Mouse (Mus musculus) liver, adult 2 months (tissue): Measurements from ENCODE around the gene Folr2. TPM values are rescaled to one million over a fixed set of nuclear protein-coding genes. Genes with fewer than 3 reads are reported as not detected.

Experiments
- DNase-seq: peaks from one replicate; pipeline ENCODE4 v3.0.0-alpha.2; 2011; ENCODE audit warnings: low read depth, low spot score; ENCODE audit errors: extremely low read depth
- H3K27ac ChIP-seq: fragments of 200-500 bp; replicated peaks from 2 replicates; pipeline ENCODE4 v1.5.1; 2012; ENCODE audit warnings: low read depth, mild to moderate bottlenecking, control low read depth, inconsistent platforms, low read length; ENCODE audit not compliant: insufficient read depth
- H3K27me3 ChIP-seq: fragments of 200-500 bp; 2 replicates; pipeline ENCODE4 v1.6.1; 2012; ENCODE audit warnings: mild to moderate bottlenecking, moderate library complexity, low read length, inconsistent platforms; ENCODE audit not compliant: control insufficient read depth, insufficient read depth
- H3K36me3 ChIP-seq: fragments of 200-500 bp; 2 replicates; pipeline ENCODE4 v1.6.1; 2012; ENCODE audit warnings: low read length, inconsistent platforms; ENCODE audit not compliant: control insufficient read depth, insufficient read depth
- H3K4me1 ChIP-seq: fragments of 200-500 bp; 2 replicates; pipeline ENCODE4 v1.6.1; 2011; ENCODE audit warnings: low read length; ENCODE audit not compliant: control insufficient read depth, insufficient read depth
- H3K4me3 ChIP-seq: fragments of 200-500 bp; 2 replicates; pipeline ENCODE4 v1.5.1; 2011; ENCODE audit warnings: low read depth, mild to moderate bottlenecking, control low read depth, low read length, moderate library complexity; ENCODE audit not compliant: insufficient read depth
- H3K79me2 ChIP-seq: fragments of 200-500 bp; 2 replicates; pipeline ENCODE4 v1.6.1; 2012; ENCODE audit warnings: inconsistent platforms, mild to moderate bottlenecking, low read length, moderate library complexity; ENCODE audit not compliant: control insufficient read depth, insufficient read depth
- H3K9ac ChIP-seq: fragments of 200-500 bp; 2 replicates; pipeline ENCODE4 v1.6.1; 2012; ENCODE audit warnings: low read depth, mild to moderate bottlenecking, control low read depth, inconsistent platforms, low read length
- CTCF ChIP-seq: fragments of 200-500 bp; IDR thresholded peaks from 2 replicates; pipeline ENCODE4 v1.5.1; 2011; ENCODE audit warnings: low read depth, low read length, control low read depth
- POLR2A ChIP-seq: fragments of 200-500 bp; IDR thresholded peaks from 2 replicates; pipeline ENCODE4 v1.6.1; 2011; ENCODE audit warnings: low read length, control low read depth; ENCODE audit not compliant: insufficient read depth; ENCODE audit errors: extremely low read depth
- WGBS: fragments of 180-500 bp; shearing (Covaris S2); methylation state at CpG from one replicate; pipeline ENCODE4 v1.1.7; 2018; 5-methylcytosine and 5-hydroxymethylcytosine counted together
- polyA plus RNA-seq: library from polyadenylated mRNA; depleted of rRNA; stranded (reverse); fragments of >200 nt; gene quantifications from 2 replicates; pipeline ENCODE4 v1.2.3, GENCODE M21; 2012
- total RNA-seq: library from RNA; depleted of rRNA; stranded (reverse); fragments of >200 nt; gene quantifications from 2 replicates; pipeline ENCODE4 v1.2.3, GENCODE M21; 2014

Folr2 gene
- total and polyA plus RNA-seq, 2 experiments, result 23.1 to 37.4 TPM

GRCm38 (mm10) chr7:101862291-101862690 is 5.3 kb upstream of the Folr2 start:
- Histone ChIP-seq H3K27ac (no peak overlapping the region), H3K4me3 (no peak overlapping the region), H3K4me1 (no peaks in the 10 kb centered on the region), H3K9ac (no peak overlapping the region), H3K27me3 (no peaks in the 10 kb centered on the region), H3K79me2 (no peaks in the 10 kb centered on the region), H3K36me3 (no peaks in the 10 kb centered on the region)
- no peak for TF ChIP-seq CTCF
- DNase-seq, result no peak
- 90% methylated on average over 3 of the region's 3 CpGs for WGBS

- Histone ChIP-seq H3K36me3 (no peaks in the 10 kb centered on the region), H3K4me1 (no peaks in the 10 kb centered on the region), H3K79me2 (no peaks in the 10 kb centered on the region), H3K9ac (no peak overlapping the region), H3K27me3 (no peaks in the 10 kb centered on the region), H3K4me3 (no peak overlapping the region), H3K27ac (no peak overlapping the region)
- DNase-seq, result peak; percentile 63
- no peak for TF ChIP-seq POLR2A
These were observed 4.0 kb upstream of the Folr2 start for GRCm38 (mm10) chr7:101860978-101861377.

GRCm38 (mm10) chr7:101858362-101858761 is 1.4 kb upstream of the Folr2 start:
- 89% methylated on average over 9 of the region's 9 CpGs for WGBS
- DNase-seq, result no peak
- Histone ChIP-seq H3K79me2 (no peaks in the 10 kb centered on the region), H3K36me3 (no peaks in the 10 kb centered on the region), H3K9ac (no peak overlapping the region), H3K27me3 (no peaks in the 10 kb centered on the region), H3K4me3 (no peak overlapping the region), H3K4me1 (no peaks in the 10 kb centered on the region), H3K27ac (no peak overlapping the region)
- no peak for TF ChIP-seq POLR2A
- no peak for TF ChIP-seq CTCF

GRCm38 (mm10) chr7:101853816-101854215 is 3.2 kb downstream of the Folr2 start:
- H3K36me3 ChIP-seq, result no peaks in the 10 kb centered on the region
- 83% methylated on average over 2 of the region's 2 CpGs for whole genome bisulfite sequencing
- H3K4me1 ChIP-seq, result peaks cover under 1% of the 10 kb centered on the region; the same call in 1 of the 2 replicates
- no peak overlapping the region for H3K27ac ChIP-seq
- no peaks in the 10 kb centered on the region for H3K27me3 ChIP-seq
- no peak overlapping the region for H3K4me3 ChIP-seq
- no peak for DNase-seq
- no peak for TF ChIP-seq POLR2A
- TF ChIP-seq CTCF, result no peak
- H3K79me2 ChIP-seq, result no peaks in the 10 kb centered on the region
- H3K9ac ChIP-seq, result no peak overlapping the region

GRCm38 (mm10) chr7:101852846-101853245 is 4.1 kb downstream of the Folr2 start:
- TF ChIP-seq POLR2A, result no peak
- no peak for TF ChIP-seq CTCF
- Histone ChIP-seq H3K4me1 (peaks cover 3% of the 10 kb centered on the region; the same call in 1 of the 2 replicates), H3K36me3 (no peaks in the 10 kb centered on the region), H3K79me2 (no peaks in the 10 kb centered on the region), H3K27ac (no peak overlapping the region), H3K9ac (no peak overlapping the region), H3K4me3 (no peak overlapping the region), H3K27me3 (no peaks in the 10 kb centered on the region)
- WGBS, result 79% methylated on average over 6 of the region's 6 CpGs
- DNase-seq, result no peak

- H3K4me3 ChIP-seq, result no peak overlapping the region
These were observed 5.3 kb downstream of the Folr2 start for GRCm38 (mm10) chr7:101851689-101852088.

More at GRCm38 (mm10) chr7:101851689-101852088, 5.3 kb downstream of the Folr2 start:
- 63% methylated on average over 6 of the region's 6 CpGs for WGBS
- no peaks in the 10 kb centered on the region for H3K36me3 ChIP-seq
- no peaks in the 10 kb centered on the region for H3K27me3 ChIP-seq
- peaks cover 3% of the 10 kb centered on the region; the same call in 1 of the 2 replicates for H3K4me1 ChIP-seq
- DNase-seq, result no peak
- no peak overlapping the region for H3K9ac ChIP-seq
- TF ChIP-seq POLR2A, result no peak
- TF ChIP-seq CTCF, result no peak
- no peak overlapping the region for H3K27ac ChIP-seq
- H3K79me2 ChIP-seq, result no peaks in the 10 kb centered on the region
